Mouse (Mus musculus) naive thymus-derived CD4-positive, alpha-beta T cell, adult 2 months (primary cell): ENCODE results near the gene Masp1.

Experiments used
- DNase-seq: peaks from one replicate; pipeline ENCODE4 v3.0.0-alpha.2; 2011; ENCODE audit warnings: low read depth

Gene Masp1

DNA sequence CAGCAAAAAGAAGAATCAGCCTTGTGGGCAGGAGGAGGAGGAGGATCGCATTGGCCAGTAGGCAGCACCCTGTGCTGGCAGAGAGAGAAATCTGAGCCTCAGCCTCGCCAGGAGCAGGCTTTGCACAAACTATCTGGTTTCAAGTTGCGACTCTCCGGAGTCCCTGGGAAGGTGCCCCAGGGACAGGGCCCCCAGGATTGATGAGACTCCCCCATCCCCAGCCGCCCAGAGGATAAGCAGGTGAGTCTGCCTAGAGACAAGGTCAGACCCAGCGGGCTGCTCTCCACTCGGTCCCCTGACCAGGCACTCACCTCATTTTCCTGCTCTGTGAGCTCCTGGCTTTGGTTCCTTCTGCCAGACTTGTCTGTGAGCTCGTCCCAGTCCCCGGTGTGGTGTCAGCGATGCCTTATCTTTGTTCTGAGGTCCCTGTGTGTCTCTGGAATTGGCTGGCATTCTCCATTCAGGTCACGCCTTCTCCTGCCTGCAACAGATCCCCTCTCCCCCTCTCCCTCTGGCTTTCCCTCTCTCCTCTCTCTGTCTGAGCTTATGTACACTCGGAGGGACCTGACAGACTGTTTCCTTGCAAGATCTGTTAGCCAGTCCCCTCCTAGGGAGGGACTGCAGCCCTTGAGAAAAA lies at the start of gene Masp1, which contains the start of gene Rtp4:
TSS of gene Masp1 (minus strand) at position 581 of the 637 bp plus-strand sequence.
TSS of gene Rtp4 (plus strand) at position 57 of the 637 bp plus-strand sequence.
- DNase-seq: no peak

DNA sequence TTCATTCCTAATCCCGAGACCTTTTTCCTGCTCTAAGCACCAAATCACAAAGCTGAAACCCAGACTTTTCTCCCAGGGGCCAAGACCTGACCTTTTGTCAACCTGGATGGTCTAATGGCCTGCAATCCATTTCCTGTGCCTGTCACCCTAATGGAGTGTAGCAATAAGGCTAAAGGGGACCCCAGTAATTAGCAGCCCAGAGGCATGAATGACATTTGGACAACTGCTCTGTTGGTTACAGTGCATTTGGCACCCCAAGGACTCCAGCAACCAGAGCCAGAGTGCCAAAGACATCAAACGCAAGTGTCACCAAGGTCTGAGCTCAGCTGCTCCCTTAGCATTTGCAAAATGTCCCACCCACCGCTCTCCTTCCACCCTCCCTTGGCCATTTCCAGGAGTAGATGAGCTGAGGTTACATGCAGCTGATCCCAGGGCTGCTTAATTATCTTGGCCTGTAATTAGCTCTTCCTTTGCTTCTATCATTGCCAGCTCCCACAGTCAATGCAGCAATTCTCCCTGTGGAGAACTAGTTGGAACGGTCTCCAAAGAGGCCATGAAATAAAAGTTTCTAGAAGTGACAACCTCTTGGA lies 47.8 kb upstream of the Masp1 start:
- DNase-seq: no peak

DNA sequence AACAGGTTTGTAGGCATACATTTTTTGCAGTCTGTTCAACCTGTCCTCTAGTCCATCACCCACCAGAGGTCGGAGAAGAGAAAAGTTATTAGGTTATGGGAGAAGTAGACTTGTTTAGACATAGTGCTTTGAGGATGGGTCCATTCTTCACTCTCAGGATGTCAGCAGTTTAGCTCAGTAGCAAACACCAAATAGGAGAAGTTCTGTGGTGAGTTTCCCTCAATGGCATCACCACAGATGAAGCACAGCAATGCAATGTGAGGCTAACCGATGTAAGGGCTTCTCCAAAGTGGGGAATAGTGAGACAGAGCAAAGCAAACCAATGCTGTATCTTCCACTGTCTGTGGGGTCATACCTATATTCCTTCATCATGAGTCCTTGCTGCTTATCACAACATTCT lies 37.1 kb upstream of the Masp1 start:
- no peak for DNase-seq

DNA sequence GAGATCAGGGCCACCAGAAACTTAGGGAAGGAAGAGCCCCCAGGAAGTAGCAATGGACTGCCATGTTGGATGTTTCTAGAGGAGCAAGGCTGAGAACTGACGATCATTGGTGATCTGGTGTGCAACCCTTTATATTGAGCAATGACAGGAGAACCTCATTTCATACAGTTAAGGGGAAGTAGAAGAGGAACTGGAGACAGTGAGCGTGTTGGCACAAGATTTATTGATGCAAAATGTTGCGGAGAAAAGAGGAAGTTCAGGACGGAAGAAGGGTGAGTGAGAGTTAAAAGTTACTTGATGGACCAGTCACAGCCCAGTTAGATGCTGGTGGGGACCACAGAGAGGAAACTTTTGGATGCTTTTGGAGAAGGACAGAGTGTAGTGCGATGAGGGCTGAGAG lies 36.6 kb upstream of the Masp1 start:
- no peak for DNase-seq

DNA sequence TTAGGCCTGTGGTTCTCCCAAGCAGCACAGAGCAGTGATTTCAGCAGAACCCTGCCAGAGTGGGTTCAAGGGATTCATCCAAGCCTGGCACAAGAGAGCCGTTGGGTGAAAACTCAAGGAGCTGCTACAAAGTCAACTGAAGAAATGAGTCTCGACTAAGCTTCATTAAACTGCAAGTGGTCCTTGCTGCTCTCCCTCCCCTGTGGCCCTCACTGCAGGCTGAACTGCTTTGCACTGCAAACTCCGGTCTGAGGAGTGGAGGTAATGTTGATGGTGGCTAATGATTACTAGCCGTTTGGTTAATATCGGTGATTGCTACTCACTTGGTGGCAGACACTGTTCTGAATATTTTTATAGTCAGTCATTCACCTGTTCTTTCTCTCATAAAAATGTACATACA lies 34.1 kb upstream of the Masp1 start:
- no peak for DNase-seq

DNA sequence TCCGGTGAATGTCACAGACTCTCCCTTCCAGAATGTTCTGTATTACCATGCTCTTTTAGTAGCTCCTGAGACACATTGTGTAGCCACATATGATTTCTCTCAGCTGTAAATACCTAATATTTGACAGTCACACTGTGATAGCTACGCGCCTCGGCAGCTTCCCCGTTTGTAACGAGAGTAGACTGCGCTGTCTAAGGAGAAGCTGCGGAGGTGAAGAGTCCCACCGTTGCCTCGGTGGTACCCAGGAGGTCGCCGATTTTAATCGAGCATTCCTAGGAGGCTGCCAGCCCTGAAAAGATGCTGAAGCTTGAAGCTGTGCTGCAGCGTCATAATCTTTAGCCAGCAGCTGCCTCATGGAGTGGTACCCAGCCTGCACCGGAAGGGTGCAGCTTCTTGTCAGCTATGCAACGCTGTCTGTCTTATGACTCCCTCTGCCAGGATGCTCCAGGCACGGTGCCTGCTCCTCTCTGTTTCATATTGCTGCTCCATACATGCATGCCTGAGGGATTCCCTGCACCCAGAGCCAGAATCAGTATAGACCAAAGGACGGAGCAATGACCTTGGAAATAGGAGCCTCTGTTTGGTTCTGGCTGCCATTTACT lies 30.5 kb upstream of the Masp1 start:
- no peak for DNase-seq

DNA sequence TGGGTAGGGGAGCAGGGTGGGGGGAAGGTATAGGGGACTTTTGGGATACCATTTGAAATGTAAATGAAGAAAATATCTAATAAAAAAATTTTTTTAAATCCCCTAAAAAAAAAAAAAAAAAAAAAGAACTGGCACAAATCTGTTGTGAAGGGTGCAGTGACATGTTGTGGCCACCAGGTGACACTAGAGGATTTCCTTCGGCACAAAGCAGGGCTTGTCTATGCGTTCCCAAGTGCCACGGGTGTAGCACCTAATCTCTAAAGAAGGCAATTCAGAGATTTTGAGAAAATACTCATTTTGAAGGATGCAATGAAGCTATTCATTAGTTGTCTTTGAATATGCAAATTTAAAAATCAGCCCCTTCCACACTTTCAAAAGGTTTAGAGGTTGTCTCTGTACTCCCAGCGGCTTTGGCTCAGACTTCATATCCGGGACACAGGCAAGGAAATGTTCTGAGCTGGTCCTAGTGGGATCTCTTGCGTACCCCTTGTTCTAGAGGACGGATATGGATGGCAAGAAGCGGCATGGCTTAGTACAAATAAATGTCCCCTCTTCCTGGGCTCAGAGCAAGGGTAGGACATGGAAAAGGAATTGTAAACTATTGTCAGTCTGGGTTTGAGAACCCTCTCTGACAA lies 29.8 kb upstream of the Masp1 start:
- DNase-seq: peak; percentile 74

DNA sequence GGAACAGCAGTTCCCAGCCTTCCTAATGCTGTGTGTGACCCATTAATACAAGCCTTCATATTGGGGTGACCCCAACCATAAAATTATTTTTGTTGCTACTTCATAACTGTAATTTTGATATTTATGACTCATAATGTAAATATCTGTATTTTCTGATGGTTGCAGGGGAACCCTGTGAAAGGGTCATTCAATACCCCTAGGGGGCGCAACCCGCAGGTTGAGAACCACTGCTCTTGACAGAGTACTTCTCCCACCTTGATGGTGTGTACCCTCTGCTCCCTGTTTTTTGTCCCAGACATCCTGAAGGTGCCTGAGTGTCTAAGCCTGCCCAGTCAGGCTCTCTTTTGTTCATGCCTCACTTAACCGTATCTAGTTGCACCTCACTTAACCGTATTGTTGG lies 27.2 kb upstream of the Masp1 start:
- peak; percentile 17 for DNase-seq

DNA sequence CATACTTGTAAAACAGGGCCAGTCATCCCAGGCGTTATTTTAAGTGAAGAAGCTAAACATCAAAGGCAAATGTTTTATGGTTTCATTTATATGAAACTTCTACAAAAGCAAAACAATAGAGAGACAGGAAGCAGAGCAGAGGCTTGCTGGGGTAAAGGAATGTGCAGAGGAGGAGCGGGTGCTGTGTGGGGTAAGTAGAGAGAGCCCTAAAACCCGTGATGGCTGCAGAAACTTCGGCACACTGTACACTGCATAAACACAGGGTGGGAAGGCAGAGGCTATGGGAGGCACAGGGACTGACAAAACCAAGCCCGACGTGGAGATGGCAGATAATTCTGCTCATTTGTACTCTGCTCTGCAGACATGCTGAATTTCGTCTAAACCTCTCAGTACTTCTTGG lies 23.7 kb upstream of the Masp1 start:
- peak; percentile 40 for DNase-seq

DNA sequence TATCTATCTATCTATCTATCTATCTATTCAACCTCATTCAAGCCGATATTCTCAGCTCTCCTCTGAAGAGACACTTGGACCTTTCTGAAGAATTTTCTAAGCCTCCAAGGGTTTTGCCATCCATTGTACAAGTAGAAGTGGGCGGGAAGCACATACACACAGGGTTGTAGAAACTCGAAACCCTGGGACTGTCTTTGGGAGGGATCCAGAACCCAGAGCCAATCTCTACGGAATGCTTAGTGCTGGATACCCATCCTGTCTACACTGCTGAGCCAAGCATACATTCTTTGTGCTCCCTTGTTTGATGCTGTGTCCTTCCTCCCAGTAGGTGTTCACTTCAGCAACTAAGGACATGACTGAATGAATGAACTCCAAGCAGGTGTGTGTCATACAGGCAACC lies 22.3 kb upstream of the Masp1 start:
- DNase-seq: no peak

DNA sequence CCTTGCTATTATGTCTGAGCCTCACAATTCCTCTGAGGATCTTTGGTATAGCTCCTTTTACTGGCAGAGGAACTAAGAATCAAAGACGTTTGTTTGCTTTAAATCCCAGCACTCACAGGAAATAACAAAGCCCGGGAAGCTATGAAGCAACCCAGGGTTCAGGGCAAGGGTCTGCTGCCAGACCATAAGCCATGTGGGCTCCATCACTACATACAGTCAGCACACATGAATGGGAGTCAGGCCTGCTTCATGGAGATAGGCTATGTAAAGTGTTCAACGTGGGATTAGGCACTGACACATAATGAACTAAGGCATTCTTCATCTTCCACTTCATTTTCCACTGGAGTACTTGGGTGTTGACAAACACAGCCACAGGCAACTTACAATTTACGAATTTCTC lies 20.4 kb upstream of the Masp1 start:
- no peak for DNase-seq

DNA sequence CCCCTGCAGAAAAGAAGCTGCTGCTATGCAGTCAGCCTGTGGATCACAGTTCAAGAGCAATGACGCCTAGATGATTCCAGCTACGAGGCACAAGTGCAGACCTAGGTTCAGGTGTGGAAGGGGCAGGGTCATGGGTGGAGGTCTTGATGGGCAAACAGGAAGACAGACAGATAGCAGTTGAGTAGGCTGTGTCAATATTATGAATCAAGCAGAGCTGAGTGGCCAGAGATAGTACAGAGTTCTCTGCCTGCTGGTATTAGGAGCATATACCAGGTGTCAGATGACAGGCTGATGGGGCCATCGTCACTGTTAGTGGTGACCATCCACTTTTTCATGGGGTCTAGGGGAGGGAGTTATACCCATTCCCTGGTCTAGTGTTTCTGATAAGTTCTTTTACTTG lies 13.1 kb upstream of the Masp1 start:
- no peak for DNase-seq

DNA sequence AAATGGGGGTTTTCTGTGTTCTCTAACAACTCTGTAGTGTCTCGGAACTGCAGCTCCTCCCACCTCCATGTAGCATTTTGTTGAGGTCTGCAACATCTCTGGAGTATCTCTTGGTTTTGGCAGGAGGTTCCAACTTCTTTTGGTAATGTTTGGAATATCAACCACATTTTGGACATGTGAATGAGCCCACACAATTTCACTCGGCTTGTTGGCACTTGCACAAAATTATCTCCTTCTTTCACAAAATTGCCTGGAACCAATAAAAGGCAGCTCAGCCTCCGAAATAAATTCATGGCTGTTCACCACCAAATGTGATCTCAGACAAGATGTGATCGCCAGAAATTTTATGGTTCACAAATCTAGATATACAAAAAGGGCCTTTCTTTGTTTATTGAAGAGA lies 8.6 kb upstream of the Masp1 start:
- no peak for DNase-seq

DNA sequence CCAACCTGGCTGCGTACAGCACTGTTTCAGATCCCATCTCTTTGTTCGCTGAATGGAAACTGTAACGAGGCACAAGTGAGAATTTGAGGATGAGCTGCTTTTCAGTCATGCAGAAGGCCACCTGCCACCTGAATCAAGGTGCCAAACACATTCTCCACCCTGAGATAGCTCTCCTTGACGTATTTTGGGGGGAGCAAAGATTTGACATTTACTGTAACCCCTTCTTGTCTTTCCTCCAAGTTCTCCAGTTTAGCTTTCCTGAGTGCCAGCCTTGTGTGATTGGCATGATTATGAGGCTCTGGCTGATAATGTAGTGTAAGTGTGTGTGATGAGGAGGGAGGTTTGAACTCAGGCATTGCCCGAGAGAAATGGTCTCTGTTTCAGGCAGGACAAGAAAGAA lies 1.5 kb upstream of the Masp1 start:
- DNase-seq: no peak

DNA sequence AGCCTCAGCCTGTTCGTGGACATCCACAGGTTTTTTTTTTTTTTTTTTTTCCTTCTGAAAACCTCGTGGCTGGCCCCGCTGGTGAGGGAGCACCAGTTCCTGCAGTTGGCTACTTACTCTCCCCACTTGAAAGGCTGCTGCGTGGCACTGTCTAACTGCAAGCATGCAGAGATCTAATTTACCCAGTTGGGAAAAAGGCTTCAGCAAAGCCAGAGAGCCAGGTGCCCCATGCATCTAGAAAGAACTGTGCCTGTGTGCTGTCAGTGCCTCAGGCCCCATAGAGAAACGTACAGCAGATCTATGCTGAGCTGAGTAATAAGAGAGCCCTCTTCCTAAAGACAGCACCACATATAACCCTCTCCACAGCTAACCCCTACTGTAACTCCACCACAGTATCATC lies 477 bp upstream of the Masp1 start:
- no peak for DNase-seq

DNA sequence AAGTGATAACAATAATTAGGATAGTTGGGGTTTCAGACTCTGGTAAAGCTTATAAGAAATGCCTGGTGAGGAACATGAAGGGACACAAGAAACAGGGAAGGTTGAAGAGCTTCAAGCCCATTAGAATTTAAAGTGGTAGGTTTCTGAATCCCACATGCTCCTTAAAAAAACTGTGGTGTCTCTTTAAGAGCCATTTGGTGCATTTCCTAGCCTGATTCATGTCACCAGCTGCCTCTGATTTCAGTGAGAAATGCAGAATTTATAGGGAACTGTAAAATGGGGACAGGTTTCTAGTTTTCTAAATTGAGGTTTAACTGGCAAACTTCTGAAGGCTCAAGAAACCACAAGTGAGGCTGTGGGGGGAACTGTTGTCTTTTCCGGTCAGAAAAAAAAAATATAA lies 844 bp downstream of the Masp1 start:
- no peak for DNase-seq

DNA sequence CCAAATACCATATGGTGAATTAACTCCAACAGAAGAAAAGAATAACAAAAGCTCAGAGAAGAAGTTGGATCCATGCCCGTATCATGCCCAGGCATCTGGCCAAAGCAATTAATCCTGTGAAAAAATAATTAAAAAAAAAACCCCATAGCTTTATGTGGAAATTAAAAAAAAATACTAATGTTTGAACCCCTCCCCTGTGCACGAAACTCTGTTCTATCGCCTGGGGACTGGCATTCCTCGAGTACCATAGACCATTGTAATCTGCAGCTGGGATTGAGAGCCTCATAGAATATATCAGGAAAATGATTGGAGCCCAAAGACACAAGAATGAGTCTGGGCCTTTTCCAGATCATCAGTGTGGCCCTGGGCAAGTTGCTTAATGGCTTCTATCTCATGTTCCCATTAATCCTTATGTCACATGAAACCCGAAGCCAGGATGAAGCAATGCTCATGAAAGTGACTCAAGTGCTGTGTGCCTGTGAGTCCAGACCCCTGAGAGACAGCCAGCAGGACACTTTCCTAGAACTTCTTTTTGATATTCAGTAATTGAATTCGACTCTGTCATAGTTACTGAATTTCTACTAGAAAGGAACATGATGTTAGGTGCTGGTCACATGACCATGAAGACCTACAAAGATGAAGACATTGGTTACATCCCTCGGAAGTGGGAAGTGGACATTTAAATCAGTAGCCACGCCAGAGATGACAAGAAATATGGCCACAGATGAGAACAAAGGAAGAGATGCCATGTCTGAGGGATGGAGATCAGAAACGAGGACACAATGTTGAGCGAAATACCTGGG lies 1.8 kb downstream of the Masp1 start:
- DNase-seq: no peak

DNA sequence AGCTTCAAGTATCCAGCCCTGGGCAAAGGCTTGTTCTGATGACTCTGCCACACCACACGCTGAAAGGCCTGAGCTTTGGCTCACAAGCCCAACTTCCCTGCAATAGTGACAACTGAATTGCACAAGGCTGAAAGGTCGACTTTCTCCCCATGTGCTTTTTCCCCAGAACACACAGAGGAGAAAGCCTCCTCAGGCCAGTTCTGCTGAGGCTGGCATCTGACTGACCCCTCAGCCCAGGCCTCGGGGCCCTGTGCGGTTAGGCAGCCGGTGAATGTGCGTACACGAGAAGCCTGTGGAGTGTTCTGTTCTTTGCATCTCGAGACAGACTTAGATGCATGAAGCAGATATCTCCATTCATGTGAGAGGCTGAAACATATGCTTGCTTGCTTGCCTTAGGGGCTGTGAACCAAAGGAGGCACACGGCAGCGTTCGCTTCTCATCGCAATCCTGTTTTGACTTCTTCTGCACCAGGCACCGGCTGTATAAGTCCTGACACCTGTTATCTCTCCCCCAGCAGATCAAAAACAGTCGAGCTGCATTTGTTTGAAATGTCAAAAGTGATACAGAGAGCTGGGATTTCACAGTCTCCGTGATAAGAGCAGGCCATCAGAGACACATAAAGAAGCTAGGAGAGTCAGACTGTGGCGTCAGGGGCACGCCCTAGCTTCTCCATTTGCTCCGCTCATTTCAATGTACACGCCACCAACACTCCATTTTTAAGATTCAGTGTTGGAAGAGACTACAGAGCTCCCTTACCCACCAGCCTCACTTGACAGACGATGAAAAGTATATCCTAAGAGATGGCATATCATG lies 2.7 kb downstream of the Masp1 start:
- no peak for DNase-seq

DNA sequence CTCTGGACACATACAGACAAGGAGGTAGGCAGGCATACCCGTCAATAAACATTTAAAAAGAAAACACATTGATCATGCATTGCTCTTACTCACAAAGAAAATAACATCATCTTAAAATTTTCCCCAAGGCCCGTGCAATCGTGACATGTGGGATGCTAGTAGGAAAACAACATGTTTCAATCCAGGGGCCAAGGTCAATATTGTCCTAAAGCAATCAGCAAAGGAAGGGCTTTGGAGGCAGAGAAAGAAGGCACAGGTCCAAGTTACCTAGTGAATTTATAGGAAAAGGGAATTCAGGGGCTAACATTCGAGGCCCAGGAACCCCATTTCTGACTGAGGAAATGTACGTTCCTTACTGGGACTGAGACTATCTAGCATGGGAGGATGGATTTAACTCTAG lies 3.4 kb downstream of the Masp1 start:
- DNase-seq: no peak

DNA sequence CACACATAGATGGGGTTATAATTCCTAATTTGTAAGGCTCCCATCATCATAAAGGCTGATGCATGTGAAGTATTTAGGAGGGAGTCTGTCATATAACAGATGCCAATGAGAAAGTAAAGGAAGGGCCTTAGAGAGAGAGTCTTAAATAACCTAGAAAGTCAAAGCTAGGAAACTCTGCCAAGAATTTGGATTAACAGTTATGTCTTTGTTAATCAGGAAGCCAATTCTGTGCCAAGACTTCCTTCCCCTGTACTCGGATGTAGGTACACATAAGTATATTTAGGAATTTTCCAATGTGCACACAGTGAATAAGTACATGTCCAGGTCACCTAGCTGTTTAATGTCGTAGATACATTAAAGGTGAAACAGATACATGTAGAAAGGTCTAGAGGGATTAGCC lies 4.0 kb downstream of the Masp1 start:
- no peak for DNase-seq

DNA sequence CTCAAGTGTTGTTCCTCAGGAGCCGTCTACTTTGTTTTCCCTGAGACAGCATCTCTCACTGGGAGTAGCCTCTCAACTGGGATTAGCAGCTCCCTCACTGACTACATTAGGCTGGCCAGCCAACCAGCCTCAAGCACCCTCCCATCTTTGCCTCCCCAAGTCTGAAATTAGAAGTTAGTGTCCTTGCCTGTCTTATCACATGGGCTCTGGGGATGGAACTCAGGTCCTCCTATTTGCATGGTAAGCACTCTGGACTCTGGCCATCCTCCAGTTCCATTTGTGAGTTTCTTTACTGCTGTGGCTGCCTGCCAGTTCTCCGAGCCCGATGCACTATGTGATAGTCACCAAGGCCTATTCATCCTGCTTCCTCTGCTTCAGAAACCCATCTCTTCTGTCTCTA lies 4.8 kb downstream of the Masp1 start:
- DNase-seq: no peak

DNA sequence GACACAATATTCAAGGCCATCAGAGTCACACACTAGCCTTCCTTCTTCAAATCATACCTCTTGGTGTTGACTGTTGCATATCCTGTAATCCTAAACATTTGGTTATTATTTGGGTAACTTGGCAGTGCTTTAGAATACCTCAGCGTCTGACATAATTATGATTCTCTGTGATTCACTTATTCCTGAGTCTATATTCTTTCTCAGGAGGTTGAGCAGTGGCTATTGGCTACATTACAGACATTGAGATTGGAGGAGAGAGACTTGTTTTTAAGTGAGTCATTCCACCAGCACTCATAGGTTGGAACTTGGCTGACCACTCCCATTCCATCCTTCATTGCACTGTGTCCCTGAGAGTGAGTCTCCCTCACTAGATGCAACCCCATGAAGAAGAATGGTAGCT lies 7.2 kb downstream of the Masp1 start:
- DNase-seq: no peak
